ENCODE assay signal across 22 mouse cellular contexts in genomic region chr19:38246177-38246622, GRCm38 (mm10). TPM values are rescaled to one million over a fixed set of nuclear protein-coding genes. Genes with fewer than 3 reads are reported as not detected.
DNase-seq lines count a peak whose midpoint lies in the region; ATAC-seq and TF ChIP-seq lines count a peak whose summit lies in the region.
"Had no signal": no experiment of that assay in that cellular context is flagged by ENCODE, and none has a peak within 500 bp of the region (broad histone marks: within the 10 kb centered on the region; RNA-seq: fewer than 3 reads in every experiment).

No protein-coding gene starts in this region.

- no peak for ATAC-seq in hindbrain, embryonic 12.5 days (ENCODE audit: low FRiP score)
- ATAC-seq in hindbrain, postnatal 0 days: no peak
- ATAC-seq in forebrain, embryonic 15.5 days (replicated peaks): peak; percentile 83
- no peak for ATAC-seq in limb, embryonic 13.5 days (ENCODE audit: low FRiP score, low read depth)
- ATAC-seq in neural tube, embryonic 15.5 days (ENCODE audit: low FRiP score): peak; percentile 40
- no peak for ATAC-seq in granulocyte monocyte progenitor cell, adult 5-6 weeks (replicated peaks; ENCODE audit: poor library complexity, severe bottlenecking)

- H3K27ac ChIP-seq in hindbrain, embryonic 12.5 days: peak overlapping the region; percentile 67; the same call in 1 of the 2 replicates
- no peak overlapping the region; the same call in 1 of the 2 replicates for H3K27ac ChIP-seq in hindbrain, postnatal 0 days
- H3K27ac ChIP-seq in forebrain, embryonic 15.5 days (replicated peaks): peak overlapping the region; percentile 83
- no peak overlapping the region for H3K27ac ChIP-seq in limb, embryonic 13.5 days
- peak overlapping the region; percentile 69 for H3K27ac ChIP-seq in neural tube, embryonic 15.5 days (replicated peaks)
- H3K27ac ChIP-seq: embryonic facial prominence, embryonic 13.5 days had no signal

- H3K36me3 ChIP-seq in hindbrain, embryonic 12.5 days: no peaks in the 10 kb centered on the region
- H3K36me3 ChIP-seq in hindbrain, postnatal 0 days (ENCODE audit: insufficient read depth, low read length): no peaks in the 10 kb centered on the region
- no peaks in the 10 kb centered on the region for H3K36me3 ChIP-seq in forebrain, embryonic 15.5 days
- no peaks in the 10 kb centered on the region for H3K36me3 ChIP-seq in limb, embryonic 13.5 days
- no peaks in the 10 kb centered on the region for H3K36me3 ChIP-seq in neural tube, embryonic 15.5 days
- H3K36me3 ChIP-seq: embryonic facial prominence, embryonic 13.5 days had no signal

- peaks cover 13% of the 10 kb centered on the region for H3K4me1 ChIP-seq in hindbrain, embryonic 12.5 days
- peaks cover 8% of the 10 kb centered on the region; the same call in 1 of the 2 replicates for H3K4me1 ChIP-seq in hindbrain, postnatal 0 days (ENCODE audit: insufficient read depth, low read length)
- H3K4me1 ChIP-seq in forebrain, embryonic 15.5 days: peaks cover 25% of the 10 kb centered on the region
- peaks cover 22% of the 10 kb centered on the region for H3K4me1 ChIP-seq in limb, embryonic 13.5 days
- peaks cover 13% of the 10 kb centered on the region for H3K4me1 ChIP-seq in neural tube, embryonic 15.5 days

- WGBS in hindbrain, embryonic 12.5 days: 49% methylated on average over 7 of the region's 7 CpGs
- WGBS in hindbrain, postnatal 0 days: 38% methylated on average over 7 of the region's 7 CpGs
- 12% methylated on average over 7 of the region's 7 CpGs for WGBS in forebrain, embryonic 15.5 days
- 65% methylated on average over 7 of the region's 7 CpGs for WGBS in limb, embryonic 13.5 days
- WGBS in neural tube, embryonic 15.5 days: 28% methylated on average over 7 of the region's 7 CpGs

- no peaks in the 10 kb centered on the region for H3K9me3 ChIP-seq in hindbrain, embryonic 12.5 days (replicated peaks)
- no peaks in the 10 kb centered on the region for H3K9me3 ChIP-seq in hindbrain, postnatal 0 days (ENCODE audit: low read length)
- no peaks in the 10 kb centered on the region for H3K9me3 ChIP-seq in forebrain, embryonic 15.5 days
- H3K9me3 ChIP-seq in limb, embryonic 13.5 days: no peaks in the 10 kb centered on the region
- no peaks in the 10 kb centered on the region for H3K9me3 ChIP-seq in neural tube, embryonic 15.5 days (replicated peaks)
- H3K9me3 ChIP-seq: embryonic facial prominence, embryonic 13.5 days had no signal

- DNase-seq in hindbrain, postnatal 0 days (ENCODE audit: low spot score): no peak
- DNase-seq in frontal cortex, postnatal 14 days (ENCODE audit: low spot score in 2 of 2): no peak
- no peak for DNase-seq in MN1 (ENCODE audit: low spot score)
- DNase-seq: adrenal gland, postnatal 25 days; cerebellum, adult 9-10 months; gastrocnemius, postnatal 10 days; kidney, adult 8-10 months; kidney, postnatal 36 days; lung, embryonic 14.5 days; lung, postnatal 4 days; right cerebral cortex, adult 18-20 months had no signal

- H3K4me3 ChIP-seq in hindbrain, embryonic 12.5 days: no peak overlapping the region
- H3K4me3 ChIP-seq in hindbrain, postnatal 0 days (ENCODE audit: low read length): no peak overlapping the region
- no peak overlapping the region for H3K4me3 ChIP-seq in forebrain, embryonic 15.5 days
- no peak overlapping the region for H3K4me3 ChIP-seq in limb, embryonic 13.5 days
- no peak overlapping the region for H3K4me3 ChIP-seq in neural tube, embryonic 15.5 days (replicated peaks)
- H3K4me3 ChIP-seq: embryonic facial prominence, embryonic 13.5 days had no signal

- TF ChIP-seq CTCF in hindbrain, postnatal 0 days (IDR thresholded peaks at IDR 0.05; ENCODE audit: low read depth): no peak

- no peak overlapping the region for H3K4me2 ChIP-seq in hindbrain, embryonic 12.5 days (replicated peaks)
- H3K4me2 ChIP-seq in hindbrain, postnatal 0 days (ENCODE audit: low read depth, low read length): no peak overlapping the region
- H3K4me2 ChIP-seq in forebrain, embryonic 15.5 days (replicated peaks): no peak overlapping the region; the same call in 1 of the 2 replicates
- H3K4me2 ChIP-seq in limb, embryonic 13.5 days (replicated peaks): peak overlapping the region; percentile 48; the same call in 1 of the 2 replicates
- peak overlapping the region; percentile 16; the same call in 1 of the 2 replicates for H3K4me2 ChIP-seq in neural tube, embryonic 15.5 days
- H3K4me2 ChIP-seq: embryonic facial prominence, embryonic 13.5 days; lung, embryonic 14.5 days had no signal

- no peaks in the 10 kb centered on the region for H3K27me3 ChIP-seq in hindbrain, embryonic 12.5 days
- no peaks in the 10 kb centered on the region for H3K27me3 ChIP-seq in hindbrain, postnatal 0 days (ENCODE audit: insufficient read depth, low read length)
- H3K27me3 ChIP-seq in forebrain, embryonic 15.5 days: no peaks in the 10 kb centered on the region
- H3K27me3 ChIP-seq in limb, embryonic 13.5 days: peaks cover 3% of the 10 kb centered on the region; the same call in 1 of the 2 replicates
- no peaks in the 10 kb centered on the region for H3K27me3 ChIP-seq in neural tube, embryonic 15.5 days (replicated peaks)
- H3K27me3 ChIP-seq: embryonic facial prominence, embryonic 13.5 days had no signal

- no peak overlapping the region for H3K9ac ChIP-seq in hindbrain, embryonic 12.5 days
- no peak overlapping the region for H3K9ac ChIP-seq in hindbrain, postnatal 0 days (replicated peaks; ENCODE audit: low read length)
- no peak overlapping the region for H3K9ac ChIP-seq in forebrain, embryonic 15.5 days (replicated peaks)
- H3K9ac ChIP-seq in limb, embryonic 13.5 days: no peak overlapping the region
- H3K9ac ChIP-seq in neural tube, embryonic 15.5 days (replicated peaks): no peak overlapping the region
- H3K9ac ChIP-seq: embryonic facial prominence, embryonic 13.5 days; lung, embryonic 14.5 days had no signal

RNA-seq across cellular contexts. Expression of gene Lgi1, which starts 18.1 kb away (rescaled TPM):
- 5.2 and 5.5 TPM in 2 replicates for polyA plus RNA-seq in hindbrain, embryonic 12.5 days (2016; fragmentation: Nextera tagmentation; extraction: Ambion mirVana)
- total RNA-seq in hindbrain, postnatal 0 days (2014; rRNA removed): 15.5 and 16.5 TPM in 2 replicates
- polyA plus RNA-seq in hindbrain, postnatal 0 days (2015; fragmentation: Nextera tagmentation; extraction: Ambion mirVana): 20.3 and 20.6 TPM in 2 replicates
- polyA plus RNA-seq in forebrain, embryonic 15.5 days (2015; fragmentation: Nextera tagmentation; extraction: Ambion mirVana): 13.0 and 14.4 TPM in 2 replicates
- 1.8 and 1.9 TPM in 2 replicates for polyA plus RNA-seq in limb, embryonic 13.5 days (2015; fragmentation: Nextera tagmentation; extraction: Ambion mirVana)
- polyA plus RNA-seq in neural tube, embryonic 15.5 days (2015; fragmentation: Nextera tagmentation; extraction: Ambion mirVana): 19.5 and 24.7 TPM in 2 replicates
- 2.4 TPM in 1 of 2 replicates, not detected in the other for total RNA-seq in granulocyte monocyte progenitor cell, adult 5-6 weeks (2014; fragmentation: Nextera tagmentation)
- total RNA-seq in granulocyte monocyte progenitor cell, adult 5-6 weeks (2017): 0.39 TPM in 1 of 2 replicates, not detected in the other
- total RNA-seq: liver, adult 2 months; monocyte, adult 5-6 weeks; neutrophil, adult 5-6 weeks had no signal
- polyA plus RNA-seq: heart, postnatal 0 days; liver, adult 2 months; lung, embryonic 14.5 days; small intestine, adult 2 months had no signal

RNA-seq across cellular contexts. Expression of gene Fra10ac1, which starts 22.2 kb away (rescaled TPM):
- 52.7 and 55.2 TPM in 2 replicates for polyA plus RNA-seq in hindbrain, embryonic 12.5 days (2016; fragmentation: Nextera tagmentation; extraction: Ambion mirVana)
- total RNA-seq in hindbrain, postnatal 0 days (2014; rRNA removed): 2.7 and 3.4 TPM in 2 replicates
- polyA plus RNA-seq in hindbrain, postnatal 0 days (2015; fragmentation: Nextera tagmentation; extraction: Ambion mirVana): 30.9 and 32.3 TPM in 2 replicates
- polyA plus RNA-seq in forebrain, embryonic 15.5 days (2015; fragmentation: Nextera tagmentation; extraction: Ambion mirVana): 53.7 and 54.9 TPM in 2 replicates
- 43.9 and 44.2 TPM in 2 replicates for polyA plus RNA-seq in limb, embryonic 13.5 days (2015; fragmentation: Nextera tagmentation; extraction: Ambion mirVana)
- 38.6 and 39.2 TPM in 2 replicates for polyA plus RNA-seq in neural tube, embryonic 15.5 days (2015; fragmentation: Nextera tagmentation; extraction: Ambion mirVana)
- total RNA-seq in granulocyte monocyte progenitor cell, adult 5-6 weeks (2014; fragmentation: Nextera tagmentation): 23.0 and 36.0 TPM in 2 replicates
- 41.0 and 45.0 TPM in 2 replicates for total RNA-seq in granulocyte monocyte progenitor cell, adult 5-6 weeks (2017)

Comparison
In these comparisons a context has a peak if more than half of its experiments do, and no peak if none do; other contexts are left out.
1. H3K27ac ChIP-seq: peak in hindbrain, embryonic 12.5 days (single experiment), forebrain, embryonic 15.5 days (single experiment) and neural tube, embryonic 15.5 days (single experiment); none in hindbrain, postnatal 0 days (single experiment) and limb, embryonic 13.5 days (single experiment).
2. ATAC-seq: peak in forebrain, embryonic 15.5 days (single experiment) and neural tube, embryonic 15.5 days (single experiment); none in hindbrain, embryonic 12.5 days (single experiment), hindbrain, postnatal 0 days (single experiment), limb, embryonic 13.5 days (single experiment) and granulocyte monocyte progenitor cell, adult 5-6 weeks (single experiment).
3. H3K4me2 ChIP-seq: peak in limb, embryonic 13.5 days (single experiment) and neural tube, embryonic 15.5 days (single experiment); none in hindbrain, embryonic 12.5 days (single experiment), hindbrain, postnatal 0 days (single experiment) and forebrain, embryonic 15.5 days (single experiment).